Mouse (Mus musculus): ENCODE data around the gene Gnat2. TPM values are rescaled to one million over a fixed set of nuclear protein-coding genes. Genes with fewer than 3 reads are reported as not detected.

Gnat2 gene
- under 1 TPM; 0.26 to 0.36 TPM for total RNA-seq (2021)
- long read RNA-seq, experiment 1, result 0 reads
- long read RNA-seq, experiment 2, result 0 reads

- DNase-seq, result no peak
- TF ChIP-seq CTCF (IDR thresholded peaks at IDR 0.05), result no peak
- intact Hi-C loops (cut with DNase I), result no loop called here
- H3K4me3 ChIP-seq, result no peak within 1 kb of the TSS
- no peak within 1 kb of the TSS for H3K27ac ChIP-seq
These were observed at the start of gene Gnat2 for GRCm38 (mm10) chr3:108092536-108093115. Gene Gnat2, plus strand, starts transcription at chr3:108092789.

- intact Hi-C loops (cut with DNase I), result loop anchor here (2.0 to 5.0 kb wide), 2 partner anchors 22 to 112 kb away; partner anchors contain the start of gene Gstm7
- no peak for TF ChIP-seq CTCF (IDR thresholded peaks at IDR 0.05)
These were observed 48.0 kb upstream of the Gnat2 start, which contains the start of gene Gstm4 for GRCm38 (mm10) chr3:108044394-108045140. Gene Gstm4, minus strand, starts transcription at chr3:108044894.

GRCm38 (mm10) chr3:108046944-108047655 is 45.5 kb upstream of the Gnat2 start:
- Histone ChIP-seq H3K27ac (no peak overlapping the region), H3K4me3 (no peak overlapping the region)
- no peak for DNase-seq
- TF ChIP-seq CTCF (IDR thresholded peaks at IDR 0.05), result no peak
- intact Hi-C loops (cut with DNase I), result loop anchor here (5.0 kb wide), 1 partner anchor 115 kb away; the partner anchor contains the start of gene Gstm7

More at GRCm38 (mm10) chr3:108044394-108045140, 48.0 kb upstream of the Gnat2 start, which contains the start of gene Gstm4:
- Histone ChIP-seq H3K4me3 (peak within 1 kb of the TSS; percentile 70), H3K27ac (peak within 1 kb of the TSS; percentile 92)
- peak; percentile 93 for DNase-seq

- DNase-seq, result no peak
- TF ChIP-seq CTCF (IDR thresholded peaks at IDR 0.05), result no peak
- intact Hi-C loops (cut with DNase I), result loop anchor here (5.0 kb wide), 1 partner anchor 116 kb away; the partner anchor contains the start of gene Gstm7
- Histone ChIP-seq H3K27ac (no peak overlapping the region), H3K4me3 (no peak overlapping the region)
These were observed 44.3 kb upstream of the Gnat2 start for GRCm38 (mm10) chr3:108048306-108048705.

- intact Hi-C loops (cut with DNase I), result no loop called here
- Histone ChIP-seq H3K27ac (no peak overlapping the region), H3K4me3 (no peak overlapping the region)
- DNase-seq, result no peak
- no peak for TF ChIP-seq CTCF (IDR thresholded peaks at IDR 0.05)
These were observed 42.1 kb upstream of the Gnat2 start for GRCm38 (mm10) chr3:108050493-108050892.

GRCm38 (mm10) chr3:108061420-108061819 is 31.2 kb upstream of the Gnat2 start:
- peak overlapping the region; percentile 39 for H3K4me3 ChIP-seq
- no peak for DNase-seq

GRCm38 (mm10) chr3:108062648-108063047 is 29.9 kb upstream of the Gnat2 start:
- no peak for TF ChIP-seq CTCF (IDR thresholded peaks at IDR 0.05)
- Histone ChIP-seq H3K4me3 (no peak overlapping the region), H3K27ac (no peak overlapping the region)
- intact Hi-C loops (cut with DNase I), result loop anchor here (5.0 to 10.0 kb wide), 2 partner anchors 125 to 368 kb away; partner anchors contain the start of gene Ahcyl1
- DNase-seq, result no peak

More at GRCm38 (mm10) chr3:108061420-108061819, 31.2 kb upstream of the Gnat2 start:
- H3K27ac ChIP-seq, result no peak overlapping the region
- TF ChIP-seq CTCF (IDR thresholded peaks at IDR 0.05), result peak; percentile 90
- intact Hi-C loops (cut with DNase I), result loop anchor here (2.0 to 10.0 kb wide), 5 partner anchors 43 to 367 kb away; partner anchors contain the start of gene Ahcyl1

GRCm38 (mm10) chr3:108064672-108065071 is 27.9 kb upstream of the Gnat2 start:
- no peak for TF ChIP-seq CTCF (IDR thresholded peaks at IDR 0.05)
- intact Hi-C loops (cut with DNase I), result loop anchor here (5.0 to 10.0 kb wide), 2 partner anchors 127 to 370 kb away; partner anchors contain the start of gene Ahcyl1
- no peak overlapping the region for H3K4me3 ChIP-seq
- H3K27ac ChIP-seq, result no peak overlapping the region
- DNase-seq, result no peak

GRCm38 (mm10) chr3:108065551-108065950 is 27.0 kb upstream of the Gnat2 start:
- no peak for TF ChIP-seq CTCF (IDR thresholded peaks at IDR 0.05)
- intact Hi-C loops (cut with DNase I), result loop anchor here (10.0 kb wide), 1 partner anchor 371 kb away; the partner anchor contains the start of gene Ahcyl1
- no peak overlapping the region for H3K27ac ChIP-seq
- DNase-seq, result no peak
- H3K4me3 ChIP-seq, result no peak overlapping the region

GRCm38 (mm10) chr3:108067370-108067934 is 25.1 kb upstream of the Gnat2 start:
- no peak overlapping the region for H3K4me3 ChIP-seq
- DNase-seq, result no peak
- intact Hi-C loops (cut with DNase I), result loop anchor here (10.0 kb wide), 1 partner anchor 373 kb away; the partner anchor contains the start of gene Ahcyl1
- no peak overlapping the region for H3K27ac ChIP-seq
- no peak for TF ChIP-seq CTCF (IDR thresholded peaks at IDR 0.05)

GRCm38 (mm10) chr3:108068826-108069225 is 23.8 kb upstream of the Gnat2 start:
- Histone ChIP-seq H3K27ac (no peak overlapping the region), H3K4me3 (no peak overlapping the region)
- intact Hi-C loops (cut with DNase I), result loop anchor here (10.0 kb wide), 1 partner anchor 374 kb away; the partner anchor contains the start of gene Ahcyl1
- DNase-seq, result no peak
- TF ChIP-seq CTCF (IDR thresholded peaks at IDR 0.05), result no peak
